Mouse (Mus musculus) liver, adult 2 months (tissue): ENCODE results near the gene Nuak2. TPM values are rescaled to one million over a fixed set of nuclear protein-coding genes. Genes with fewer than 3 reads are reported as not detected.

Experiments used
- DNase-seq: peaks from one replicate; pipeline ENCODE4 v3.0.0-alpha.2; 2011; ENCODE audit warnings: low read depth, low spot score; ENCODE audit errors: extremely low read depth
- H3K27ac ChIP-seq: fragments of 200-500 bp; replicated peaks from 2 replicates; pipeline ENCODE4 v1.5.1; 2012; ENCODE audit warnings: low read depth, mild to moderate bottlenecking, control low read depth, inconsistent platforms, low read length; ENCODE audit not compliant: insufficient read depth
- H3K27me3 ChIP-seq: fragments of 200-500 bp; 2 replicates; pipeline ENCODE4 v1.6.1; 2012; ENCODE audit warnings: mild to moderate bottlenecking, moderate library complexity, low read length, inconsistent platforms; ENCODE audit not compliant: control insufficient read depth, insufficient read depth
- H3K36me3 ChIP-seq: fragments of 200-500 bp; 2 replicates; pipeline ENCODE4 v1.6.1; 2012; ENCODE audit warnings: low read length, inconsistent platforms; ENCODE audit not compliant: control insufficient read depth, insufficient read depth
- H3K4me1 ChIP-seq: fragments of 200-500 bp; 2 replicates; pipeline ENCODE4 v1.6.1; 2011; ENCODE audit warnings: low read length; ENCODE audit not compliant: control insufficient read depth, insufficient read depth
- H3K4me3 ChIP-seq: fragments of 200-500 bp; 2 replicates; pipeline ENCODE4 v1.5.1; 2011; ENCODE audit warnings: low read depth, mild to moderate bottlenecking, control low read depth, low read length, moderate library complexity; ENCODE audit not compliant: insufficient read depth
- H3K79me2 ChIP-seq: fragments of 200-500 bp; 2 replicates; pipeline ENCODE4 v1.6.1; 2012; ENCODE audit warnings: inconsistent platforms, mild to moderate bottlenecking, low read length, moderate library complexity; ENCODE audit not compliant: control insufficient read depth, insufficient read depth
- H3K9ac ChIP-seq: fragments of 200-500 bp; 2 replicates; pipeline ENCODE4 v1.6.1; 2012; ENCODE audit warnings: low read depth, mild to moderate bottlenecking, control low read depth, inconsistent platforms, low read length
- CTCF ChIP-seq: fragments of 200-500 bp; IDR thresholded peaks from 2 replicates; pipeline ENCODE4 v1.5.1; 2011; ENCODE audit warnings: low read depth, low read length, control low read depth
- POLR2A ChIP-seq: fragments of 200-500 bp; IDR thresholded peaks from 2 replicates; pipeline ENCODE4 v1.6.1; 2011; ENCODE audit warnings: low read length, control low read depth; ENCODE audit not compliant: insufficient read depth; ENCODE audit errors: extremely low read depth
- WGBS: fragments of 180-500 bp; shearing (Covaris S2); methylation state at CpG from one replicate; pipeline ENCODE4 v1.1.7; 2018; 5-methylcytosine and 5-hydroxymethylcytosine counted together
- polyA plus RNA-seq: library from polyadenylated mRNA; depleted of rRNA; stranded (reverse); fragments of >200 nt; gene quantifications from 2 replicates; pipeline ENCODE4 v1.2.3, GENCODE M21; 2012
- total RNA-seq: library from RNA; depleted of rRNA; stranded (reverse); fragments of >200 nt; gene quantifications from 2 replicates; pipeline ENCODE4 v1.2.3, GENCODE M21; 2014

Nuak2 gene
- total and polyA plus RNA-seq, 2 experiments: 4.8 to 8.0 TPM

- Histone ChIP-seq H3K79me2 (peaks cover 23% of the 10 kb centered on the region; the same call in 1 of the 2 replicates), H3K4me3 (peak overlapping the region; percentile 90), H3K9ac (peak overlapping the region; percentile 69; the same call in 1 of the 2 replicates), H3K36me3 (peaks cover 2% of the 10 kb centered on the region; the same call in 1 of the 2 replicates), H3K4me1 (peaks cover 33% of the 10 kb centered on the region), H3K27me3 (no peaks in the 10 kb centered on the region), H3K27ac (peak overlapping the region; percentile 92)
- WGBS: 7% methylated on average over 4 of the region's 4 CpGs
- no peak for TF ChIP-seq CTCF
- TF ChIP-seq POLR2A: no peak
- DNase-seq: peak; percentile 88
Observed at GRCm38 (mm10) chr1:132317413-132317812, 1.5 kb downstream of the Nuak2 start.

DNA sequence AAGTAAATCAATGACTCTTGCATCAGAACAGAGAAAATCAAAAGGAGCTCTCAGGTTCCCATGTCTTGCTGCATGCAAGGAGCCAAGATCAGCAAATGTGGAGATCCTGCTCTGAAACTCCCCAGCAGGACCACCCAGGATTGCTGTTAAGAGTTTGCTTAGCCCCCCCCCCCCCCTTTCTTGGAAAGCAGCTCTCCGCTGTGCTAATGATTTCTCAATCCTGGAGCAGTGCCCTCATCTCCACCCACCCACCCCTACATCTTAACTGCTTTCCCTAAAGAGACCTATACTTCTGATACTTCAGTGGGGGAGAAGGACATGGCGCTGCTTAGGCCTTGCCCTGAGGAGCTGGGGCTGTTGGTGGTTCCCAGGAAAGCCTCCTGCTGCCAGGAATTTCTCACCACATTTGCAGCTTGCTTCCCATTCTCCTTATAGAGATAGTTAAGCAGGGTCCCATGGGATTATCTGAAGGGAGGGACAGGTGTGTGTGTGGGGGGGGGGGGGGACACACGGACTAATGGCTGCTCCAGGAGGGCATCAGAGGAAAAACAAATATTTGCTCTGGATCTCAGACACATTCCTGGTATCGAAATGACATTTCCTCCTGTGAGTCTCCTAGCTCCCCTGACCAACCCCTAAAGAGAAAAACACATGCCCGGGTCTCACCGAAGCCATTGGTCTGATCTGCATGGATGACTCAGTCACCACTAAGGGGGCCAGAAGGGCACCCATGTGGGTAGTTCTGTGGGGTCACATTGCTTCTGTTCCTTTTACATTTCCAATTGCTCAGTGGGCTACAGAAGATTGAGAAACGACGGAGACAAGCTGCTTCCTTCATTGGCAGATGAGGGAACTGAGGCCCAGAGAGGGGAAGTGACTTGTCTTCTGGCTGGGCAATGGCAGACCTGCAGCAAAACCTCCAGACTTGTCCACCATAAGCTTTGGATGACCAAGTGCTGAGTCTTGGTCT is 2.3 kb downstream of the Nuak2 start:
- H3K79me2 ChIP-seq: peaks cover 28% of the 10 kb centered on the region; the same call in 1 of the 2 replicates
- H3K27ac ChIP-seq: peak overlapping the region; percentile 92
- H3K27me3 ChIP-seq: no peaks in the 10 kb centered on the region
- peak overlapping the region; percentile 41 for H3K9ac ChIP-seq
- TF ChIP-seq POLR2A: no peak
- TF ChIP-seq CTCF: no peak
- peak; percentile 67 for DNase-seq
- H3K4me3 ChIP-seq: peak overlapping the region; percentile 29
- H3K4me1 ChIP-seq: peaks cover 37% of the 10 kb centered on the region
- peaks cover 4% of the 10 kb centered on the region; the same call in 1 of the 2 replicates for H3K36me3 ChIP-seq
- WGBS: 12% methylated on average over 8 of the region's 8 CpGs

- Histone ChIP-seq H3K27ac (peak overlapping the region; percentile 92), H3K9ac (no peak overlapping the region), H3K4me1 (peaks cover 37% of the 10 kb centered on the region), H3K4me3 (no peak overlapping the region), H3K79me2 (peaks cover 28% of the 10 kb centered on the region; the same call in 1 of the 2 replicates), H3K36me3 (peaks cover 5% of the 10 kb centered on the region), H3K27me3 (no peaks in the 10 kb centered on the region)
- TF ChIP-seq POLR2A: no peak
- DNase-seq: peak; percentile 79
- 16% methylated on average over 5 of the region's 5 CpGs for WGBS
Observed at GRCm38 (mm10) chr1:132319242-132319641, 3.3 kb downstream of the Nuak2 start.

DNA sequence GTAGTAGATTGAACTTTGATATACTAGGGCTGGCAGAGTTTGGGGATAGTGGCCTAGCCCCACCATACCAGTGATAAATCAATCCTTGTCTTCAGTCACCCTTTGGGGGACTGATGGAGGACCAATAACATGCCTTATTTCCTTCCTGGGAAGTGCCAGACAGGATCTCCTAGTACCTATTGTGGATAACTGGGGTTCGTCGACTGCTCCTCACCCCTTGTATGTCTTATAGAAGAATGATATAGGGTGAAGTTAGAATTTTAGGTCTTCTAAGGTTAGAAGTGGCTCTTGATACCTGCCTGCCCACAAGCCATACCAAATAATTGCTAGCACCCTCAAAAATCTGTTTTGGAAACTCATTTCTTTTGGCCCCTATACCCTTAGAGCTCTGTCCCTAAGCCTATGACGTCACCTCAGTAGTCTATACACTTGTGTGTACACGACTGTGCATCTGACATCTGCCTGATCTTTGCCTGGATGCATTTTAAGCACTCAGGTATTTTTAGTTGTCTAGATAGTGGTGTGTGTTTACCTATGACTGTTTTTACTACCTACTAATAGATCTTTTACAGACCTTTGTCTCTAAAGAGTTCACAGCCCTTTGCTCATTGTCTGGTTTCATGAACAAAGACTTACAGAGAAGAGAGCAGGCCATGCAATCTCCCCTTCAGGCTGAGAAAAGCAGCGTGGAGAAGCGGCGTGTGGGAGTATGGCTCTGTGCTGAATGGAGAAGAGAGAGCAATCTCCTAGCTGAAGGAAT is 6.1 kb downstream of the Nuak2 start:
- WGBS: 60% methylated on average over 7 of the region's 7 CpGs

GRCm38 (mm10) chr1:132322711-132323542 is 7.0 kb downstream of the Nuak2 start:
- Histone ChIP-seq H3K79me2 (peaks cover 28% of the 10 kb centered on the region; the same call in 1 of the 2 replicates), H3K27me3 (no peaks in the 10 kb centered on the region), H3K4me1 (peaks cover 45% of the 10 kb centered on the region), H3K36me3 (peaks cover 16% of the 10 kb centered on the region), H3K4me3 (no peak overlapping the region), H3K9ac (peak overlapping the region; percentile 26; the same call in 1 of the 2 replicates), H3K27ac (0 out of 2 replicates have a peak overlapping the region, but pooled peaks have one; percentile 18)
- TF ChIP-seq POLR2A (no peak), CTCF (no peak)
- 75% methylated on average over 13 of the region's 13 CpGs for WGBS
- DNase-seq: no peak

More for the DNA sequence above, 6.1 kb downstream of the Nuak2 start:
- Histone ChIP-seq H3K4me3 (no peak overlapping the region), H3K36me3 (peaks cover 16% of the 10 kb centered on the region), H3K27ac (no peak overlapping the region; the same call in 1 of the 2 replicates), H3K4me1 (peaks cover 38% of the 10 kb centered on the region), H3K9ac (no peak overlapping the region), H3K79me2 (peaks cover 28% of the 10 kb centered on the region; the same call in 1 of the 2 replicates), H3K27me3 (no peaks in the 10 kb centered on the region)
- no peak for DNase-seq
- TF ChIP-seq POLR2A: no peak
- TF ChIP-seq CTCF: no peak
